Comparison of ENCODE assay signal across 8 mouse cellular contexts in the genomic region with DNA sequence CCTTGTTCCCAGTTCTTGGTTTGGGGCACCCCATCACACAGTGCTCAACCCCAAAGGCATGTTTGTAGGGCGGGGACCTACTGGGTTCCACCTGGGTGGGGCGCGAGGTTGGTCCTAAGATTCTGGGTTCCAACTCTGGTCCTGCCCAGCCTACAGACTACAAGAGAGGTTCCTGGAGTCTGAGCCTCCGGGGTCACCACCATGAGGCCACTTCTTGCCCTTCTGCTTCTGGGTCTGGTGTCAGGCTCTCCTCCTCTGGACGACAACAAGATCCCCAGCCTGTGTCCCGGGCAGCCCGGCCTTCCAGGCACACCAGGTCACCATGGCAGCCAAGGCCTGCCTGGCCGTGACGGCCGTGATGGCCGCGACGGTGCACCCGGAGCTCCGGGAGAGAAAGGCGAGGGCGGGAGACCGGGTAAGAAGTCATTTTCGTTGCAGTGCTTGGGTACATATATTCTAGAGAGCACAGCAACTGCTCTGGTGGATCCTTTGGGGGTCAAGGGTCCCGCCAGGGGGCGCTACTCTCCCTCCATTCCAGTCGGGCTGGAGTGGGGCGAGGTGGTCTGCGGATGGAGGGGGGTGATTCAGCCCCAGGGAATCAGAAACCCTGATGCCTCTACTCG. TPM values are rescaled to one million over a fixed set of nuclear protein-coding genes. Genes with fewer than 3 reads are reported as not detected.
DNase-seq lines count a peak whose midpoint lies in the region; ATAC-seq lines count a peak whose summit lies in the region.
"Had no signal": no experiment of that assay in that cellular context is flagged by ENCODE, and none has a peak within 500 bp of the region (broad histone marks: within the 10 kb centered on the region; RNA-seq: fewer than 3 reads in every experiment).

No protein-coding gene starts in this region.

- H3K36me3 ChIP-seq in heart, embryonic 15.5 days = no peaks in the 10 kb centered on the region
- peaks cover 27% of the 10 kb centered on the region; the same call in 1 of the 2 replicates for H3K36me3 ChIP-seq in limb, embryonic 15.5 days

- H3K27ac ChIP-seq in heart, embryonic 15.5 days = peak overlapping the region; percentile 73
- peak overlapping the region; percentile 88 for H3K27ac ChIP-seq in limb, embryonic 15.5 days

- H3K4me3 ChIP-seq in heart, embryonic 15.5 days = peak overlapping the region; percentile 15; the same call in 1 of the 2 replicates
- H3K4me3 ChIP-seq in limb, embryonic 15.5 days = peak overlapping the region; percentile 19
- H3K4me3 ChIP-seq: myocyte had no signal

- H3K27me3 ChIP-seq in heart, embryonic 15.5 days = no peaks in the 10 kb centered on the region
- no peaks in the 10 kb centered on the region for H3K27me3 ChIP-seq in limb, embryonic 15.5 days

- peak overlapping the region; percentile 25; the same call in 1 of the 2 replicates for H3K9ac ChIP-seq in heart, embryonic 15.5 days
- no peak overlapping the region for H3K9ac ChIP-seq in limb, embryonic 15.5 days

- peak overlapping the region; percentile 42 for H3K4me2 ChIP-seq in heart, embryonic 15.5 days
- H3K4me2 ChIP-seq in limb, embryonic 15.5 days = peak overlapping the region; percentile 36

- peaks cover 51% of the 10 kb centered on the region for H3K4me1 ChIP-seq in heart, embryonic 15.5 days (replicated peaks)
- peaks cover 57% of the 10 kb centered on the region for H3K4me1 ChIP-seq in limb, embryonic 15.5 days

- DNase-seq in ovary, postnatal 36 days (ENCODE audit: low spot score) = peak; percentile 73
- DNase-seq in ovary, postnatal 14 days (ENCODE audit: low spot score) = no peak
- DNase-seq in cerebellum, postnatal 10 days = peak; percentile 81 to 86
- peak; percentile 66 for DNase-seq in retina, postnatal 1 day

- no peaks in the 10 kb centered on the region for H3K9me3 ChIP-seq in heart, embryonic 15.5 days (replicated peaks)
- H3K9me3 ChIP-seq in limb, embryonic 15.5 days = no peaks in the 10 kb centered on the region

- ATAC-seq in heart, embryonic 15.5 days (replicated peaks; ENCODE audit: insufficient number of reproducible peaks, insufficient read depth, low FRiP score, low read depth) = peak; percentile 1; the same call in 1 of the 2 replicates
- no peak for ATAC-seq in limb, embryonic 15.5 days (ENCODE audit: insufficient number of reproducible peaks, low FRiP score, low TSS enrichment, low read depth)
- no peak for ATAC-seq in CD4-positive, CD25-positive, alpha-beta regulatory T cell, adult 4 months

- WGBS in heart, embryonic 15.5 days = 36% methylated on average over 25 of the region's 25 CpGs
- WGBS in limb, embryonic 15.5 days = 52% methylated on average over 25 of the region's 25 CpGs

RNA-seq across cellular contexts. Expression of a gene that starts 0.6 kb away (rescaled TPM):
- polyA plus RNA-seq in heart, embryonic 15.5 days (2015; fragmentation: Nextera tagmentation; extraction: Ambion mirVana) = 3.8 TPM in 2 replicates
- 8.5 and 9.4 TPM in 2 replicates for polyA plus RNA-seq in limb, embryonic 15.5 days (2015; fragmentation: Nextera tagmentation; extraction: Ambion mirVana)
- polyA plus RNA-seq in CD4-positive, CD25-positive, alpha-beta regulatory T cell, adult 4 months (2017; shearing (Covaris generic)) = not detected

RNA-seq across cellular contexts. Expression of a gene that starts 5.6 kb away (rescaled TPM):
- 0.05 and 0.13 TPM in 2 replicates for polyA plus RNA-seq in heart, embryonic 15.5 days (2015; fragmentation: Nextera tagmentation; extraction: Ambion mirVana)
- 0.27 and 0.28 TPM in 2 replicates for polyA plus RNA-seq in limb, embryonic 15.5 days (2015; fragmentation: Nextera tagmentation; extraction: Ambion mirVana)
- polyA plus RNA-seq in CD4-positive, CD25-positive, alpha-beta regulatory T cell, adult 4 months (2017; shearing (Covaris generic)) = not detected

RNA-seq across cellular contexts. Expression of a gene that starts 5.6 kb away (rescaled TPM):
- 28.7 and 39.9 TPM in 2 replicates for polyA plus RNA-seq in heart, embryonic 15.5 days (2015; fragmentation: Nextera tagmentation; extraction: Ambion mirVana)
- polyA plus RNA-seq in limb, embryonic 15.5 days (2015; fragmentation: Nextera tagmentation; extraction: Ambion mirVana) = 61.9 and 70.5 TPM in 2 replicates
- 1 to 10 TPM; 4.9 to 5.0 TPM for polyA plus RNA-seq in CD4-positive, CD25-positive, alpha-beta regulatory T cell, adult 4 months (2017; shearing (Covaris generic))

RNA-seq across cellular contexts. Expression of a gene that starts 6.1 kb away (rescaled TPM):
- polyA plus RNA-seq in heart, embryonic 15.5 days (2015; fragmentation: Nextera tagmentation; extraction: Ambion mirVana) = not detected in 2 replicates
- 0.10 and 0.20 TPM in 2 replicates for polyA plus RNA-seq in limb, embryonic 15.5 days (2015; fragmentation: Nextera tagmentation; extraction: Ambion mirVana)
- polyA plus RNA-seq in CD4-positive, CD25-positive, alpha-beta regulatory T cell, adult 4 months (2017; shearing (Covaris generic)) = not detected

RNA-seq across cellular contexts. Expression of a gene that starts 26.6 kb away (rescaled TPM):
- 93.4 and 102 TPM in 2 replicates for polyA plus RNA-seq in heart, embryonic 15.5 days (2015; fragmentation: Nextera tagmentation; extraction: Ambion mirVana)
- 41.5 and 47.3 TPM in 2 replicates for polyA plus RNA-seq in limb, embryonic 15.5 days (2015; fragmentation: Nextera tagmentation; extraction: Ambion mirVana)
- polyA plus RNA-seq in CD4-positive, CD25-positive, alpha-beta regulatory T cell, adult 4 months (2017; shearing (Covaris generic)) = under 1 TPM in 1 of 2 experiments, not detected in 1; 0.34 TPM
